Mouse (Mus musculus) bone marrow, adult 2 months (tissue): Measurements from ENCODE around the gene Asb17.

Experiments used
- CTCF ChIP-seq: fragments of 200-500 bp; IDR thresholded peaks from 2 replicates; pipeline ENCODE4 v1.5.1; 2011; ENCODE audit warnings: low read length, control low read depth; ENCODE audit not compliant: control insufficient read depth, insufficient read depth
- POLR2A ChIP-seq: fragments of 200-500 bp; IDR thresholded peaks from 2 replicates; pipeline ENCODE4 v1.6.1; 2011; ENCODE audit warnings: low read depth, mild to moderate bottlenecking, control low read depth, low read length, borderline replicate concordance; ENCODE audit not compliant: control insufficient read depth

DNA sequence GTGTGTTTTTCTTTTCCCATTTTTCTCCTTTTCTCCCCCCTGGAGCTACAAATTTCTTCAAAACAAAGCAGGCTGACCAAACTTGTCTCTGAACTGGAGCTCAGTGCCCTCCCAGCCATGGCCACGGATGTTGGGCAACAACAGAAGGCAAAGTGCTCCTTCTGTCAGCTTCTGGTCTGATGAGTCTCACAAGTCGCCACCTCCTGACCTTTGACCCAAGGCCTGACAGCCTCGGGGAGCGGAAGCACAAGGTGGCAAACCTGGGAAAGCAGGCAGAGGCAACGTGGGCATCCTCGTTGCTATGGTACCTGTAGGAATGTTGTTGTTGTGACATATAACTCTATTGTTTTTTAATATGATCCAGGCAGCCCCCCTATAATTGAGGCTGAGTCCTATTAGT lies 17.4 kb upstream of the Asb17 start:
- TF ChIP-seq POLR2A, result no peak
- TF ChIP-seq CTCF, result no peak
